Mouse (Mus musculus) thymus, adult 2 months (tissue): ENCODE data around the gene Fam185a. TPM values are rescaled to one million over a fixed set of nuclear protein-coding genes. Genes with fewer than 3 reads are reported as not detected.

Experiments used
- DNase-seq: peaks from one replicate; pipeline ENCODE4 v3.0.0; 2021
- H3K27ac ChIP-seq: fragments of 200-500 bp; 2 replicates; pipeline ENCODE4 v1.5.1; 2012; ENCODE audit warnings: low read length, control low read depth; ENCODE audit not compliant: control insufficient read depth, insufficient read depth
- H3K27me3 ChIP-seq: fragments of 200-500 bp; 2 replicates; pipeline ENCODE4 v1.6.1; 2012; ENCODE audit warnings: mild to moderate bottlenecking, low read length, moderate library complexity, mixed read lengths; ENCODE audit not compliant: control insufficient read depth, insufficient read depth
- H3K36me3 ChIP-seq: fragments of 200-500 bp; 2 replicates; pipeline ENCODE4 v1.6.1; 2012; ENCODE audit warnings: mild to moderate bottlenecking, low read length, moderate library complexity; ENCODE audit not compliant: control insufficient read depth, insufficient read depth
- H3K4me1 ChIP-seq: fragments of 200-500 bp; replicated peaks from 2 replicates; pipeline ENCODE4 v1.6.1; 2012; ENCODE audit warnings: low read length; ENCODE audit not compliant: control insufficient read depth, insufficient read depth
- H3K4me3 ChIP-seq: fragments of 200-500 bp; 2 replicates; pipeline ENCODE4 v1.5.1; 2012; ENCODE audit warnings: mild to moderate bottlenecking, low read length, control low read depth, moderate library complexity; ENCODE audit not compliant: control insufficient read depth, insufficient read depth
- CTCF ChIP-seq: fragments of 200-500 bp; IDR thresholded peaks from 2 replicates; pipeline ENCODE4 v1.5.1; 2012; ENCODE audit warnings: mild to moderate bottlenecking, control low read depth, low read length, moderate library complexity, borderline replicate concordance; ENCODE audit not compliant: control insufficient read depth, poor library complexity, insufficient read depth; ENCODE audit errors: extremely low read depth
- POLR2A ChIP-seq: fragments of 200-500 bp; IDR thresholded peaks from 2 replicates; pipeline ENCODE4 v1.6.1; 2012; ENCODE audit warnings: mild to moderate bottlenecking, low read length, control low read depth, moderate library complexity; ENCODE audit not compliant: control insufficient read depth, poor library complexity, insufficient read depth; ENCODE audit errors: extremely low read depth
- WGBS: fragments of 180-500 bp; shearing (Covaris S2); methylation state at CpG from one replicate; pipeline ENCODE4 v1.1.7; 2018; 5-methylcytosine and 5-hydroxymethylcytosine counted together
- polyA plus RNA-seq: library from polyadenylated mRNA; depleted of rRNA; stranded (reverse); fragments of >200 nt; gene quantifications from 2 replicates; pipeline ENCODE4 v1.2.3, GENCODE M21; 2012

The Fam185a gene
- polyA plus RNA-seq, 1 experiment: 1.7 TPM

- 96% methylated on average over 4 of the region's 4 CpGs for WGBS
- DNase-seq: no peak
- no peak overlapping the region for H3K4me3 ChIP-seq
- no peak for TF ChIP-seq POLR2A
- no peak for TF ChIP-seq CTCF
- H3K36me3 ChIP-seq: no peaks in the 10 kb centered on the region
- no peaks in the 10 kb centered on the region for H3K4me1 ChIP-seq
- no peaks in the 10 kb centered on the region for H3K27me3 ChIP-seq
- H3K27ac ChIP-seq: no peak overlapping the region
Measured at GRCm38 (mm10) chr5:21489135-21489534, 64.4 kb downstream of the Fam185a start.

DNA sequence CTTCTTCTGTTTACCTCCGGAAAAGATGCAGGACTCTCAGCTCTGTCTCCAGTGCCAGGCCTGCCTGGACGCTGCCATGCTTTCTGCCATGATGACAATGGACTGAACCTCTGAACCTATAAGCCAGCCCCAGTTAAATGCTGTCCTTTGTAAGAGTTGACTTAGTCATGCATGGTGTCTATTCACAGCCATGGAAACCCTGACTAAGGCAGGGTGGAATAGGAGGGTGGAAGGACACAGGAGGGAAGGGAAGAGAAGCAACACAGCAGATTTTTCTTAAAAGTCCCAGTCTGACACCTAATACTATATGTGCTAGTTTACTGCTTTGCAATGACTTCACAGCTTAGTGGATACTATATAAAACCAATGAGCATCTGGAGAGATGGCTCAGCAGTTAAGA, 66.7 kb downstream of the Fam185a start:
- Histone ChIP-seq H3K4me1 (no peaks in the 10 kb centered on the region), H3K4me3 (no peak overlapping the region), H3K27me3 (no peaks in the 10 kb centered on the region), H3K36me3 (no peaks in the 10 kb centered on the region), H3K27ac (no peak overlapping the region)
- no peak for DNase-seq
- TF ChIP-seq POLR2A (no peak), CTCF (no peak)
- 96% methylated on average over 2 of the region's 2 CpGs for WGBS

DNA sequence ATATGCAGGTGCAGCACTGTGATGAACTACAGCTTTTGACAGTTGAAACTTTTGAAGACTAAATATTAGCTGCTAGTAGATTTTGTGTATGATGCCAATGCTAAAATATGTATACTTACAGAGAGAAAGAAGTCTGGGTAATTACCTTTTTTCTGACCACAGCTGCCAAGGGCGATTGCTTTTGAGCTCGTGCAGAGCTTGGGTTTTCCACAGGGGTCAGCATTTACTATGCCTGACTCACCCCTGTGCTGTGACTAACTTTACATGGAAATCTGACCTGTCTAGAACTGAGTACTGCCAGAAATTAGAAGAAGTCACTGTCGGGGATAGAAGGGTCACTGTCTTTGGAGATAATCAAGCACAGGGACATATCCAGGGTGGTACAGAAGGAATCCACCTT, 67.5 kb downstream of the Fam185a start:
- Histone ChIP-seq H3K27ac (no peak overlapping the region), H3K36me3 (no peaks in the 10 kb centered on the region), H3K27me3 (no peaks in the 10 kb centered on the region), H3K4me1 (no peaks in the 10 kb centered on the region), H3K4me3 (no peak overlapping the region)
- no peak for DNase-seq
- 85% methylated on average over 3 of the region's 3 CpGs for WGBS
- TF ChIP-seq POLR2A: no peak
- TF ChIP-seq CTCF: no peak

- TF ChIP-seq POLR2A (no peak), CTCF (no peak)
- Histone ChIP-seq H3K36me3 (no peaks in the 10 kb centered on the region), H3K4me3 (no peak overlapping the region), H3K27ac (no peak overlapping the region), H3K4me1 (no peaks in the 10 kb centered on the region), H3K27me3 (no peaks in the 10 kb centered on the region)
- WGBS: 89% methylated on average over 8 of the region's 8 CpGs
- no peak for DNase-seq
Measured at GRCm38 (mm10) chr5:21493294-21493999, 68.7 kb downstream of the Fam185a start.

- no peak for DNase-seq
- WGBS: 56% methylated on average over 3 of the region's 3 CpGs
- Histone ChIP-seq H3K4me3 (no peak overlapping the region), H3K4me1 (no peaks in the 10 kb centered on the region), H3K27me3 (no peaks in the 10 kb centered on the region), H3K27ac (no peak overlapping the region), H3K36me3 (no peaks in the 10 kb centered on the region)
- TF ChIP-seq POLR2A (no peak), CTCF (no peak)
Measured at GRCm38 (mm10) chr5:21494781-21495180, 70.0 kb downstream of the Fam185a start.

DNA sequence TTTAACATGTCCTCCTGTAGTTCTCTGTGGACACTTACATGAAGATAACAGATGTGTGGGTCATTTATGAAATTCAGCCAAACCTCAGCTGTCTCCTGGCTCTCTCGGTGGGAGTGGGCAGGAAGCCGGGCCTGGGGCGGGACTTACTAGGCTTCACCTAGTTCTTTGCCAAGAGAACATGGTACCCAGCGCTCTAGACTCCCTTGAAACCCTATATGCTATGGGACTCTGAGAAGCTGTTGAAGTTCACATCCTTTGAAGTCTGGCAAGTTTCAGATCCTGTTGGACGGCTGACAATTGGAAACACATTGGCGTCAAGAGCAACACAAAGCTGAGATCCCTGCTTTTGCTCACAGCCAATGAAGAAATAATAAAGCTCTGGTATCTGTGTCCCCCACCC, 71.6 kb downstream of the Fam185a start:
- Histone ChIP-seq H3K4me3 (no peak overlapping the region), H3K27me3 (no peaks in the 10 kb centered on the region), H3K27ac (no peak overlapping the region), H3K36me3 (no peaks in the 10 kb centered on the region), H3K4me1 (no peaks in the 10 kb centered on the region)
- WGBS: 84% methylated on average over 6 of the region's 6 CpGs
- DNase-seq: no peak
- TF ChIP-seq CTCF (no peak), POLR2A (no peak)

GRCm38 (mm10) chr5:21496881-21497280, 72.1 kb downstream of the Fam185a start:
- WGBS: 88% methylated on average over 3 of the region's 3 CpGs
- DNase-seq: no peak
- TF ChIP-seq POLR2A (no peak), CTCF (no peak)
- Histone ChIP-seq H3K27me3 (no peaks in the 10 kb centered on the region), H3K4me1 (no peaks in the 10 kb centered on the region), H3K4me3 (no peak overlapping the region), H3K36me3 (no peaks in the 10 kb centered on the region), H3K27ac (no peak overlapping the region)
